Mouse (Mus musculus) kidney, adult 2 months (tissue): ENCODE measurements around the gene Pigr.

Experiments
- CTCF ChIP-seq: fragments of 200-500 bp; conservative IDR thresholded peaks from 2 replicates; pipeline ENCODE4 v1.5.1; 2011; ENCODE audit warnings: low read depth, mild to moderate bottlenecking, control low read depth, low read length, moderate library complexity, mixed read lengths; ENCODE audit not compliant: insufficient read depth, insufficient read length
- POLR2A ChIP-seq: fragments of 200-500 bp; IDR thresholded peaks from one replicate; pipeline ENCODE4 v1.6.1; 2011; ENCODE audit warnings: low read depth, low read length, control low read depth

GRCm38 (mm10) chr1:130835161-130835936 is 8.9 kb downstream of the Pigr start:
- TF ChIP-seq POLR2A, result no peak
- TF ChIP-seq CTCF, result no peak
